Mouse (Mus musculus) CH12.LX (cell line): Measurements from ENCODE around the gene Gm13694. TPM values are rescaled to one million over a fixed set of nuclear protein-coding genes. Genes with fewer than 3 reads are reported as not detected.

ENCODE experiments used
- DNase-seq: peaks from one replicate; pipeline ENCODE4 v3.0.0-alpha.2; 2013; ENCODE audit errors: extremely low read depth
- H3K27ac ChIP-seq: 2 replicates; pipeline ENCODE4 v1.5.1; 2012; ENCODE audit warnings: low read depth, mild to moderate bottlenecking, control low read depth, moderate library complexity; ENCODE audit not compliant: insufficient read depth
- H3K27me3 ChIP-seq: replicated peaks from 2 replicates; pipeline ENCODE3; 2012; ENCODE audit warnings: inconsistent platforms
- H3K36me3 ChIP-seq, 2 experiments: replicated peaks in 1 of 2; 2 replicates each; pipeline versions ENCODE3 to v1.6.1; 2012; ENCODE audit warnings: inconsistent platforms in 1 of 2, low read length in 1 of 2, mild to moderate bottlenecking in 1 of 2, mixed read lengths in 1 of 2, moderate library complexity in 1 of 2; ENCODE audit not compliant: control insufficient read depth in 1 of 2, insufficient read depth in 1 of 2
- H3K4me1 ChIP-seq, 2 experiments: 2 replicates each; pipeline ENCODE4 v1.6.1; 2012; ENCODE audit warnings: inconsistent platforms in 1 of 2, moderate library complexity in 1 of 2; ENCODE audit not compliant: insufficient read depth in 2 of 2, control insufficient read depth in 1 of 2
- H3K4me2 ChIP-seq: 2 replicates; pipeline ENCODE4 v1.6.1; 2012; ENCODE audit warnings: low read depth, mild to moderate bottlenecking, control low read depth; ENCODE audit not compliant: poor library complexity, insufficient read depth, severe bottlenecking
- H3K4me3 ChIP-seq, 3 experiments: fragments of 150-350 bp in 1 of 3; sonication (generic) in 1 of 3; replicated peaks in 1 of 3; 2 replicates each; pipeline versions ENCODE3 to v1.5.1; 2011 to 2012; ENCODE audit warnings: low read depth in 2 of 3, low read length in 2 of 3, mild to moderate bottlenecking in 2 of 3, moderate library complexity in 2 of 3, control low read depth in 1 of 3, improper control_type of control experiment in 1 of 3, inconsistent platforms in 1 of 3, mixed read lengths in 1 of 3; ENCODE audit not compliant: poor library complexity in 1 of 3
- H3K79me2 ChIP-seq: replicated peaks from 2 replicates; pipeline ENCODE4 v1.6.1; 2012; ENCODE audit warnings: mild to moderate bottlenecking, moderate library complexity; ENCODE audit not compliant: control insufficient read depth, poor library complexity, insufficient read depth, severe bottlenecking; ENCODE audit errors: extremely low read depth
- H3K9ac ChIP-seq: 2 replicates; pipeline ENCODE4 v1.6.1; 2012; ENCODE audit warnings: low read depth, mild to moderate bottlenecking, control low read depth, moderate library complexity; ENCODE audit not compliant: insufficient read depth
- H3K9me3 ChIP-seq: replicated peaks from 2 replicates; pipeline ENCODE3; 2012; ENCODE audit warnings: low read length, inconsistent platforms, mixed read lengths
- CHD1 ChIP-seq: IDR thresholded peaks from 2 replicates; pipeline ENCODE4 v1.6.1; 2012; ENCODE audit warnings: low read depth, low read length, improper control_type of control experiment, inconsistent platforms
- CHD2 ChIP-seq: IDR thresholded peaks from 2 replicates; pipeline ENCODE4 v1.6.1; 2011; ENCODE audit warnings: low read length, improper control_type of control experiment
- GABPA ChIP-seq: IDR thresholded peaks from 2 replicates; pipeline ENCODE4 v1.6.1; 2012; ENCODE audit warnings: low read depth, low read length, improper control_type of control experiment, inconsistent platforms; ENCODE audit not compliant: insufficient replicate concordance
- IRF4 ChIP-seq: IDR thresholded peaks from 2 replicates; pipeline ENCODE4 v1.6.1; 2014; ENCODE audit warnings: low read depth, mild to moderate bottlenecking, inconsistent platforms, low read length, improper control_type of control experiment
- MAX ChIP-seq: IDR thresholded peaks from 2 replicates; pipeline ENCODE4 v1.6.1; 2011; ENCODE audit warnings: low read length, improper control_type of control experiment
- MXI1 ChIP-seq: IDR thresholded peaks from 2 replicates; pipeline ENCODE4 v1.6.1; 2011; ENCODE audit warnings: mild to moderate bottlenecking, low read depth, low read length, improper control_type of control experiment
- MYC ChIP-seq: IDR thresholded peaks from 2 replicates; pipeline ENCODE4 v1.6.1; 2011; ENCODE audit warnings: low read depth, mild to moderate bottlenecking, improper control_type of control experiment, low read length
- NELFE ChIP-seq: IDR thresholded peaks from 2 replicates; pipeline ENCODE4 v1.6.1; 2011; ENCODE audit warnings: low read depth, low read length, improper control_type of control experiment
- PAX5 ChIP-seq: IDR thresholded peaks from 2 replicates; pipeline ENCODE4 v1.6.1; 2012; ENCODE audit warnings: low read length, inconsistent platforms, mixed read lengths
- POLR2A ChIP-seq: IDR thresholded peaks from 2 replicates; pipeline ENCODE4 v1.6.1; 2011; ENCODE audit warnings: low read depth, mild to moderate bottlenecking, improper control_type of control experiment, low read length
- POLR2AphosphoS2 ChIP-seq: IDR thresholded peaks from 2 replicates; pipeline ENCODE4 v1.6.1; 2011; ENCODE audit warnings: low read depth, low read length, improper control_type of control experiment
- SIN3A ChIP-seq: IDR thresholded peaks from 2 replicates; pipeline ENCODE4 v1.6.1; 2012; ENCODE audit warnings: low read length, improper control_type of control experiment, inconsistent platforms
- TCF12 ChIP-seq: IDR thresholded peaks from 2 replicates; pipeline ENCODE4 v1.6.1; 2014; ENCODE audit warnings: low read depth, mild to moderate bottlenecking, inconsistent platforms, low read length, improper control_type of control experiment
- USF1 ChIP-seq: IDR thresholded peaks from 2 replicates; pipeline ENCODE4 v1.6.1; 2014; ENCODE audit warnings: low read depth, mild to moderate bottlenecking, inconsistent platforms, low read length, improper control_type of control experiment
- USF2 ChIP-seq: conservative IDR thresholded peaks from 2 replicates; pipeline ENCODE4 v1.6.1; 2011; ENCODE audit warnings: low read depth, low read length, improper control_type of control experiment
- ZC3H11A ChIP-seq: IDR thresholded peaks from 2 replicates; pipeline ENCODE4 v1.6.1; 2012; ENCODE audit warnings: low read depth, mild to moderate bottlenecking, inconsistent platforms, low read length, improper control_type of control experiment
- ZMIZ1 ChIP-seq: IDR thresholded peaks from 2 replicates; pipeline ENCODE4 v1.6.1; 2012; ENCODE audit warnings: low read depth, mild to moderate bottlenecking, inconsistent platforms, low read length, improper control_type of control experiment
- ZNF384 ChIP-seq: IDR thresholded peaks from 2 replicates; pipeline ENCODE4 v1.6.1; 2012; ENCODE audit warnings: low read depth, low read length, improper control_type of control experiment, inconsistent platforms
- dilution Hi-C: fragments of 300-500 bp; cut with MboI; formaldehyde crosslinking; loops from 2 replicates; pipeline ENCODE4 v1.14.3; 2020; ENCODE audit warnings: low sequenced_read_pairs; ENCODE audit not compliant: extremely low pct_unique_long_range_greater_than_20kb, extremely low pct_ligation_motif_present
- in situ Hi-C: fragments of 300-500 bp; cut with MboI; formaldehyde crosslinking; loops from 3 replicates; pipeline ENCODE4 v1.14.3; 2019; ENCODE audit warnings: low sequenced_read_pairs, low pct_ligation_motif_present, low pct_unique_long_range_greater_than_20kb, mixed read lengths
- polyA plus RNA-seq: library from polyadenylated mRNA; unstranded; fragments of >175 nt; gene quantifications from 2 replicates; pipeline ENCODE4 v1.2.1, GENCODE M21; 2012; ENCODE audit warnings: low read depth; ENCODE audit not compliant: insufficient read length
- total RNA-seq, 2 experiments: library from RNA; depleted of rRNA; stranded (reverse); fragments of 300-350 nt in 1 of 2; fragments of >200 nt in 1 of 2; gene quantifications; 2 replicates each; pipeline ENCODE4 v1.2.3; 2012 to 2014

The Gm13694 gene
- total and polyA plus RNA-seq, 3 experiments = 0.04 to 0.44 TPM; not detected in 1

DNA sequence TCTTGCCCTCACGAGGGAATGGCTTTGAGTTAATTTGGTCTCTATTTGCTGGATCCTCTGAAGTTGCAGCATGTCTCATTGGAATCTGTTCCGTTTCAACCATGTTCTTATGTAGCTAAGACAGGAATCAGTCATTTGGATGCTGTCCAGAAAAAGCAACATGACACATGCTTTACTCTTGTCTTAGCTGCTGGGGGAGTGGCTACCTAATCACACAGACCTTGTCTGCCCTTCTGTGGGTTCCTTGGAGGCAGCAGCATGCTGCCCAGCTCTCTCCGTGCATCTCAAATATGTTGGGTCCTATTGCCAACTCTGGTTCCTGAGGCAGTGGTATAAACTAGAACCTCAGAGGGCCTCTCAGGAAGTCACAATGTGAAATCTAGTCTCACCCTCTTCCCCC lies 39.6 kb downstream of the Gm13694 start:
- Histone ChIP-seq H3K4me1 (peaks cover 0 to 14% of the 10 kb centered on the region in 2 experiments; a peak in 2 of 4 replicates), H3K9ac (no peak overlapping the region), H3K9me3 (no peaks in the 10 kb centered on the region), H3K27me3 (no peaks in the 10 kb centered on the region), H3K4me3 (no peak overlapping the region), H3K4me2 (no peak overlapping the region), H3K27ac (no peak overlapping the region), H3K79me2 (no peaks in the 10 kb centered on the region), H3K36me3 (no peaks in the 10 kb centered on the region)
- TF ChIP-seq GABPA (no peak), TCF12 (no peak), POLR2AphosphoS2 (no peak), ZNF384 (no peak), IRF4 (no peak), CHD2 (no peak), USF2 (no peak)
- dilution Hi-C loops = no loop called here
- no peak for DNase-seq
- in situ Hi-C loops = no loop called here

DNA sequence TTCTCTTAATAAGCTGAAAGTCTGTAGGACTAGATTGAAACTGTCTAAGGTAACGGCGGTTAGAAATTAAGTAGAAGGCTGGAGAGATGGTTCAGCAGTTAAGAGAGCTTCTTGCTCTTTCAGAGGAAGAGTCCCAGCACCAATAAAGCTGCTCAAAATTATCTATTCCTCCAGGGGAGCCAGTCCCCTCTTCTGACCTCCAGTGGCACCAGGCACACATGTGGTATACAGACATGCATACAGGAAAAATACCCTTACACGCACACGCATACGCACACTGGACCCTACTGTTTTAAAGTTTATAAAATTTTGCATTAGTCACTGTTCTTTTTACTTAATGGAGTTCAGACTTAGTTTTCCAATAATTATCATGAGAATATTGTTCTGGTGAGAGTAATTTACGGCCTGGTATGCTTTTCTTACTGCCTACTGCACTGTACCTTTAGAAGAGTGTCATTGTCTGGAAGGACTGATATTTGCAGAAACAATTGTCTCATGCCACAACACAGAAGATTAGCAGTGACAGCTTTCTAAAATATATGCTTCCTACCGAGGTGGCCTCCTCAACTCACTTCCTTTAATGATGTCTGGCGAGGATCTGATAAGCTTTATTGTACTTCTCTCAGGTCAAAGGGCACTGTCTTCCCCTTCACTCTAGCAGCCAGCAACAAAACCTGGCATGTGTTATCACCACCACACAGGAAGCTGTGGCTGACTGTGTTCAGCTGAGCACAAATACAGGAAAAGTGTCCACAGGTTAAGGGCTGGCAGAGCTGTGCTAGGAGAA lies 41.0 kb downstream of the Gm13694 start:
- H3K79me2 ChIP-seq = no peaks in the 10 kb centered on the region
- no peak for DNase-seq
- H3K27me3 ChIP-seq = no peaks in the 10 kb centered on the region
- TF ChIP-seq MAX (no peak), MYC (no peak), ZC3H11A (no peak), CHD2 (no peak)
- no peak overlapping the region for H3K4me2 ChIP-seq
- dilution Hi-C loops = no loop called here
- in situ Hi-C loops = no loop called here
- H3K4me3 ChIP-seq = no peak overlapping the region
- no peaks in the 10 kb centered on the region for H3K9me3 ChIP-seq
- H3K9ac ChIP-seq = no peak overlapping the region
- H3K27ac ChIP-seq = no peak overlapping the region
- H3K4me1 ChIP-seq = peaks cover 0 to 14% of the 10 kb centered on the region in 2 experiments; a peak in 2 of 4 replicates
- no peaks in the 10 kb centered on the region for H3K36me3 ChIP-seq

DNA sequence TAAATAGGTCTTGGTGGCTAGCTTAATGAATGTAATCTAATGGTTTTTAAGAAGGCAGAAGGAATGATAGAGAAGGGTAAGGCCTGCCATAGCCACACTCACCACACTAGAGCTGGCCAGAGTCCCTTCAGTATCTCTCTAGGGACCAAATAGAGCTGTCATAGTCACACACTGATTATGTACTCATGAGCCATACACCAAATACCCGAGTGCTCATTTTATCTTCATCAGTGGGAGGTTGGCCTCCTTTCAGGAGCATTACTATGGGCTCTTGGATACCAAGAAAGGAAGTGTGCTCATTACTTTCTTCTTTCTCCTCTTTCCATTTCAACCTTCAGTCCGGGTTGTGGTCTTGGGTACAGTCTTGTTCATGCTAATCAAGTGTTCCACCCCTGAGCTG lies 43.2 kb downstream of the Gm13694 start:
- Histone ChIP-seq H3K27ac (no peak overlapping the region), H3K36me3 (no peaks in the 10 kb centered on the region), H3K4me1 (peaks cover 0 to 14% of the 10 kb centered on the region in 2 experiments; a peak in 2 of 4 replicates), H3K9me3 (no peaks in the 10 kb centered on the region), H3K4me3 (no peak overlapping the region), H3K9ac (no peak overlapping the region), H3K79me2 (no peaks in the 10 kb centered on the region), H3K27me3 (no peaks in the 10 kb centered on the region), H3K4me2 (no peak overlapping the region)
- DNase-seq = no peak
- TF ChIP-seq ZMIZ1 (no peak), NELFE (no peak), ZNF384 (no peak), MXI1 (no peak), CHD1 (no peak), SIN3A (no peak), TCF12 (no peak), POLR2A (no peak), ZC3H11A (no peak), PAX5 (no peak), IRF4 (no peak), USF1 (no peak), POLR2AphosphoS2 (no peak)
- in situ Hi-C loops = no loop called here
- dilution Hi-C loops = no loop called here
